ENCODE assay signal across 17 mouse cellular contexts in genomic region chrX:165191170-165191569, GRCm38 (mm10).
DNase-seq lines count a peak whose midpoint lies in the region; ATAC-seq and TF ChIP-seq lines count a peak whose summit lies in the region.
"Had no signal": no experiment of that assay in that cellular context is flagged by ENCODE, and none has a peak within 500 bp of the region (broad histone marks: within the 10 kb centered on the region; RNA-seq: fewer than 3 reads in every experiment).

No protein-coding gene starts in this region.

- no peaks in the 10 kb centered on the region for H3K79me2 ChIP-seq in liver, adult 2 months (ENCODE audit: control insufficient read depth, insufficient read depth, low read length)

- H3K9ac ChIP-seq in liver, adult 2 months (ENCODE audit: low read depth, low read length) = no peak overlapping the region
- no peak overlapping the region for H3K9ac ChIP-seq in liver, embryonic 12.5 days
- H3K9ac ChIP-seq in stomach, embryonic 15.5 days = no peak overlapping the region
- H3K9ac ChIP-seq in hindbrain, embryonic 14.5 days = no peak overlapping the region
- H3K9ac ChIP-seq: forebrain, embryonic 12.5 days; limb, embryonic 15.5 days; neural tube, embryonic 13.5 days had no signal

- no peak overlapping the region for H3K27ac ChIP-seq in liver, adult 2 months (replicated peaks; ENCODE audit: insufficient read depth, low read depth, low read length)
- no peak overlapping the region for H3K27ac ChIP-seq in liver, embryonic 12.5 days
- no peak overlapping the region for H3K27ac ChIP-seq in stomach, embryonic 15.5 days
- H3K27ac ChIP-seq in heart, embryonic 10.5 days = no peak overlapping the region
- no peak overlapping the region for H3K27ac ChIP-seq in hindbrain, embryonic 14.5 days
- H3K27ac ChIP-seq: forebrain, embryonic 12.5 days; limb, embryonic 15.5 days; midbrain, embryonic 10.5 days; neural tube, embryonic 13.5 days had no signal

- H3K4me2 ChIP-seq in liver, embryonic 12.5 days = no peak overlapping the region
- no peak overlapping the region for H3K4me2 ChIP-seq in stomach, embryonic 15.5 days
- H3K4me2 ChIP-seq in hindbrain, embryonic 14.5 days (replicated peaks) = no peak overlapping the region
- H3K4me2 ChIP-seq: forebrain, embryonic 12.5 days; limb, embryonic 15.5 days; neural tube, embryonic 13.5 days had no signal

- no peaks in the 10 kb centered on the region for H3K9me3 ChIP-seq in liver, embryonic 12.5 days (replicated peaks)
- no peaks in the 10 kb centered on the region for H3K9me3 ChIP-seq in stomach, embryonic 15.5 days
- no peaks in the 10 kb centered on the region for H3K9me3 ChIP-seq in heart, embryonic 10.5 days
- H3K9me3 ChIP-seq in hindbrain, embryonic 14.5 days (ENCODE audit: control insufficient read depth, low read length) = no peaks in the 10 kb centered on the region
- H3K9me3 ChIP-seq: forebrain, embryonic 12.5 days; limb, embryonic 15.5 days; midbrain, embryonic 10.5 days; neural tube, embryonic 13.5 days had no signal

- H3K4me1 ChIP-seq in liver, adult 2 months (ENCODE audit: control insufficient read depth, insufficient read depth, low read length) = no peaks in the 10 kb centered on the region
- H3K4me1 ChIP-seq in liver, embryonic 12.5 days = no peaks in the 10 kb centered on the region
- H3K4me1 ChIP-seq in stomach, embryonic 15.5 days = no peaks in the 10 kb centered on the region
- no peaks in the 10 kb centered on the region for H3K4me1 ChIP-seq in heart, embryonic 10.5 days
- H3K4me1 ChIP-seq in hindbrain, embryonic 14.5 days (replicated peaks; ENCODE audit: control insufficient read depth, insufficient read depth, low read length) = no peaks in the 10 kb centered on the region
- H3K4me1 ChIP-seq: forebrain, embryonic 12.5 days; limb, embryonic 15.5 days; midbrain, embryonic 10.5 days; neural tube, embryonic 13.5 days had no signal

- 19% methylated on average over 1 of the region's 1 CpGs for WGBS in liver, adult 2 months
- WGBS in liver, embryonic 12.5 days (ENCODE audit: insufficient replicate concordance) = 33% methylated on average over 1 of the region's 1 CpGs
- WGBS in stomach, embryonic 15.5 days = 28% methylated on average over 1 of the region's 1 CpGs
- 32% methylated on average over 1 of the region's 1 CpGs for WGBS in heart, embryonic 10.5 days
- 63% methylated on average over 1 of the region's 1 CpGs for WGBS in hindbrain, embryonic 14.5 days

- TF ChIP-seq CTCF in liver, adult 2 months (IDR thresholded peaks at IDR 0.05; ENCODE audit: low read depth, low read length) = no peak

- no peaks in the 10 kb centered on the region for H3K36me3 ChIP-seq in liver, adult 2 months (ENCODE audit: control insufficient read depth, insufficient read depth, low read length)
- no peaks in the 10 kb centered on the region for H3K36me3 ChIP-seq in liver, embryonic 12.5 days
- no peaks in the 10 kb centered on the region for H3K36me3 ChIP-seq in stomach, embryonic 15.5 days
- H3K36me3 ChIP-seq in heart, embryonic 10.5 days = no peaks in the 10 kb centered on the region
- H3K36me3 ChIP-seq in hindbrain, embryonic 14.5 days (replicated peaks; ENCODE audit: control insufficient read depth, insufficient read depth) = no peaks in the 10 kb centered on the region
- H3K36me3 ChIP-seq: forebrain, embryonic 12.5 days; limb, embryonic 15.5 days; midbrain, embryonic 10.5 days; neural tube, embryonic 13.5 days had no signal

- no peak for ATAC-seq in liver, embryonic 12.5 days
- 0 out of 2 replicates have a peak, but pooled peaks have one; percentile 8 for ATAC-seq in common myeloid progenitor, adult 5-6 weeks (replicated peaks; ENCODE audit: low read depth, poor library complexity, severe bottlenecking)
- peak; percentile 47; the same call in 1 of the 2 replicates for ATAC-seq in stomach, embryonic 15.5 days (ENCODE audit: insufficient read depth, low FRiP score, low read depth)
- no peak for ATAC-seq in hindbrain, embryonic 14.5 days (ENCODE audit: low FRiP score)
- ATAC-seq: activated CD4-positive, CD25-positive, alpha-beta regulatory T cell, adult 4 months had no signal

- no peak for TF ChIP-seq POLR2A in liver, adult 2 months (IDR thresholded peaks at IDR 0.05; ENCODE audit: extremely low read depth, insufficient read depth, low read length)

- H3K27me3 ChIP-seq in liver, adult 2 months (ENCODE audit: control insufficient read depth, insufficient read depth, low read length) = no peaks in the 10 kb centered on the region
- no peaks in the 10 kb centered on the region for H3K27me3 ChIP-seq in liver, embryonic 12.5 days (replicated peaks)
- H3K27me3 ChIP-seq in stomach, embryonic 15.5 days (replicated peaks) = no peaks in the 10 kb centered on the region
- no peaks in the 10 kb centered on the region for H3K27me3 ChIP-seq in heart, embryonic 10.5 days (ENCODE audit: insufficient read depth, poor library complexity, severe bottlenecking)
- H3K27me3 ChIP-seq in hindbrain, embryonic 14.5 days (ENCODE audit: control insufficient read depth, insufficient read depth, low read length) = no peaks in the 10 kb centered on the region
- H3K27me3 ChIP-seq: forebrain, embryonic 12.5 days; limb, embryonic 15.5 days; neural tube, embryonic 13.5 days had no signal

- no peak overlapping the region for H3K4me3 ChIP-seq in liver, adult 2 months (ENCODE audit: insufficient read depth, low read depth, low read length)
- H3K4me3 ChIP-seq in liver, embryonic 12.5 days = no peak overlapping the region
- no peak overlapping the region for H3K4me3 ChIP-seq in stomach, embryonic 15.5 days (replicated peaks)
- H3K4me3 ChIP-seq in heart, embryonic 10.5 days = no peak overlapping the region
- no peak overlapping the region for H3K4me3 ChIP-seq in hindbrain, embryonic 14.5 days (replicated peaks; ENCODE audit: low read length)
- H3K4me3 ChIP-seq: forebrain, embryonic 12.5 days; limb, embryonic 15.5 days; midbrain, embryonic 10.5 days; neural tube, embryonic 13.5 days had no signal

- peak; percentile 5 for DNase-seq in liver, adult 2 months (ENCODE audit: extremely low read depth, low read depth, low spot score)
- peak; percentile 17 for DNase-seq in ES-CJ7 (ENCODE audit: low read depth, low spot score)
- no peak for DNase-seq in heart, embryonic 10.5 days (ENCODE audit: low spot score)
- DNase-seq in hindbrain, embryonic 14.5 days (ENCODE audit: low spot score) = no peak
- DNase-seq: cerebellum, postnatal 25 days; kidney, adult 9 months; kidney, postnatal 36 days; right cerebral cortex, postnatal 14 days; thymus, adult 2 months had no signal

Comparison
In these comparisons a context has a peak if more than half of its experiments do, and no peak if none do; other contexts are left out.
1. DNase-seq: peak in liver, adult 2 months (single experiment) and ES-CJ7 (single experiment); none in heart, embryonic 10.5 days (single experiment) and hindbrain, embryonic 14.5 days (single experiment).
2. ATAC-seq: peak in common myeloid progenitor, adult 5-6 weeks (single experiment) and stomach, embryonic 15.5 days (single experiment); none in liver, embryonic 12.5 days (single experiment) and hindbrain, embryonic 14.5 days (single experiment).